Mouse (Mus musculus) left cerebral cortex, adult 2 months (tissue): Measurements from ENCODE around the gene Crybb1. TPM values are rescaled to one million over a fixed set of nuclear protein-coding genes. Genes with fewer than 3 reads are reported as not detected.
A peak's percentile ranks its signal among the peaks of the same experiment; 100 is the strongest.

ENCODE experiments used
- DNase-seq, 2 experiments: peaks; one replicate each; pipeline ENCODE4 v3.0.0; 2021 to 2022; ENCODE audit warnings: low spot score in 2 of 2, mixed read lengths in 1 of 2; ENCODE audit errors: extremely low spot score in 1 of 2
- H3K27ac ChIP-seq: fragments of 200-600 bp; 2 replicates; pipeline ENCODE4 v1.8.1; 2022
- H3K4me3 ChIP-seq: fragments of 200-600 bp; 2 replicates; pipeline ENCODE4 v1.8.1; 2022
- CTCF ChIP-seq: fragments of 200-600 bp; IDR thresholded peaks from 2 replicates; pipeline ENCODE4 v1.8.1; 2022; ENCODE audit warnings: antibody characterized with exemption, mild to moderate bottlenecking, moderate library complexity
- intact Hi-C: fragments of 180-260 bp; cut with DNase I; formaldehyde crosslinking; loops from one replicate; pipeline ENCODE4 v1.15.1; 2025
- total RNA-seq, 2 experiments: library from RNA; stranded (reverse); gene quantifications; 2 replicates each; pipeline ENCODE4 v1.2.3; 2021

The Crybb1 gene
- total RNA-seq, 2 experiments from 2014 or later: 6.9 to 7.4 TPM

DNA sequence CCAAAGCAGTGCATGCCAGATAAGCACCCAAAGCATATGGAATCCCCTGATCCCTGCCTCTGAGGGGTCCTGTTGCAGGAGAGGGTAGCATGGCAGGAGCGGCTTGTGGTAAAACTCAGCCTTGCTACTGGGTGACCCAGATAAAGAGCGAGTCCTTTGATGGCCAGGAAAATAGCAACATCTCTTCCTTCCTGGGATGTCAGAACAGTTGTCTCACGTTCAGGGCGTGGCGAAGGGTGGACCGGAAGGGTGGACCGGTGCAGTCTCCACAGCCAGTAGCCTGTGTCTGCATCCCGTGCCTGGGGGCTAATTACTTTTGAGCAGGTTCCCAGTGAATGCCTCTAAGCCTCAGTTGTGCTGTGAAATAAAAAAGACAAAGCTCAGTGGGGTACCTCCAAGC, 2.4 kb upstream of the Crybb1 start:
- DNase-seq: no peak
- intact Hi-C loops: no loop called here
- no peak for TF ChIP-seq CTCF
- Histone ChIP-seq H3K27ac (no peak overlapping the region), H3K4me3 (no peak overlapping the region)

GRCm38 (mm10) chr5:112254282-112254806, 1.3 kb upstream of the Crybb1 start:
- intact Hi-C loops: no loop called here
- no peak overlapping the region for H3K4me3 ChIP-seq
- peak; percentile 46 to 60 for DNase-seq
- TF ChIP-seq CTCF: no peak
- peak overlapping the region; percentile 78 for H3K27ac ChIP-seq

DNA sequence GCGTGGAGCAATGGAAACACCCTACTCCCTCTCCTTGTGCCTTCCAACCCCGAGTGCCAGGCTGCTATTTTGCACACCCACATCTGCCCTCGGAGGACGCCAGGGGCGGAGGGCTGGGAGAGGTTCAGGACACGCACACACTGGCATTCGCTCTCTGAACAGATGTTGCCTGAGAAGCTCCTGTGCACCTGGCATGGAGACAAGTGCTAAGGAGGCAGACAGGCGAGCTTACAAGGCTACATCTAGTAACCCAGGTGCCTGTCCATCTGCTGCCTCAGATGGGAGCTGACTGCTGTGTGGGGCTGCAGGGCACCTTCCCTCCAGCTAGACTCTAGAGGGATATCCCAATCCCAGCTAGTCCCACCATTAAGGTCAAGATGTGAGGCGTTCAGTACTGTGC, 842 bp downstream of the Crybb1 start:
- Histone ChIP-seq H3K4me3 (no peak overlapping the region), H3K27ac (peak overlapping the region; percentile 76)
- no peak for DNase-seq
- no peak for TF ChIP-seq CTCF
- intact Hi-C loops: no loop called here

DNA sequence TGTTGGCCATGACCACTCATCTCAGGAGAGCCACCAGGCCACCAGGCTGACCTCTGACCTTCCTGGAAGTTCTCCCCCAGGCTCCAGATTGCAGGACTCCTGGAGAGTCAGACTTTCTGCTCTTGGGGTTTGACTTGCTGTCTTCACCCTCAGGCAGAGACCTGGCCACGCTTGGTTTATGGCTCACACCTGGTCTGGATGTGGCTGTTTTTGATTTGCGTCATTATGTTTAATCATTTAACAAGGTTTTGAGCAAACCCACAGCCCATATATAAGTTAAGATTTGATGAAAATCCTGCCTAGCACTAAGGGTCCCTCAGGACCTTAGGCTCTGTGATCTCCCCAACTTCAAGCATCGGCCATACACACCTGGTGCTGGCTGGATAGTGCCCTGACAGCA, 2.3 kb downstream of the Crybb1 start:
- Histone ChIP-seq H3K4me3 (no peak overlapping the region), H3K27ac (no peak overlapping the region)
- DNase-seq: no peak
- TF ChIP-seq CTCF: no peak
- intact Hi-C loops: no loop called here

DNA sequence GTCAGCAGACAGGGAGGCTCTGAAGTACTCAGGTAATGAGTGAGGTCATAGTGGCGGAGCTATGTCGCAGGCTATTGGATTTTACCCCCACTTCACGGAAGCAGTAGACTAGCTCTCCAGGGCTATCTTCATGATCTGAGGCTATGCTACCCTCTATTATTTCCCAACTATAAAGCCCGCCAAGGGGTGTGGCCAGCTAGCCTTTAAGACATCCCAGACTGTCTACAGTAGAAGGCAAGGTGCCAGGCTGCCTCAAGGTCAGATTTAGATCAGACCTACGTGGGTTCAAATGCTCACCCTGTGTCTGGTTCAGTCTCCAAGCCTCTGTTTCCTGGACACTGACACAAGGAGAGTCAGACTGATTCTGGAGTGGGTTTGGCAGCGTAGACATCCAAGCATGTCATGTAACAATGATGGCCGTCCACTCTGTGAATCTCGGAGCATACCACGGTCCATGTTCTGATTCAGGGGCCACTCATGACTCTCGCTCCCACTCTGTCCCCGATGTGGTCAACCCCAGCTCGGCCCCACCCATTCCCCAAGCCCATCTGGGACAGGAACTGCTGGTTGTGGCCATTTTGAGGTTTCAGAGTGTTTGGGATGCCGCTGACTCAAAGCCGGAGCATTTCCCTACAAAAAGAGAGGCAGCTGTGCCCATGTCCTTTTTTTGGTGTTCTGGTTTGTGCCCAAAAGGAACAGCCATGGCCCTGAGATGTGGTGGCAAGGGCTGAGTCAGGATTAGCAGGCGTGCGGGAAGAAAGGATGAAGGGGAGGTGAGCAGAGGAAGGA, 4.4 kb downstream of the Crybb1 start:
- intact Hi-C loops: no loop called here
- TF ChIP-seq CTCF: no peak
- no peak for DNase-seq
- Histone ChIP-seq H3K27ac (no peak overlapping the region), H3K4me3 (no peak overlapping the region)

GRCm38 (mm10) chr5:112260818-112261217, 5.2 kb downstream of the Crybb1 start:
- no peak for TF ChIP-seq CTCF
- Histone ChIP-seq H3K4me3 (no peak overlapping the region), H3K27ac (no peak overlapping the region)
- no peak for DNase-seq
- intact Hi-C loops: no loop called here

DNA sequence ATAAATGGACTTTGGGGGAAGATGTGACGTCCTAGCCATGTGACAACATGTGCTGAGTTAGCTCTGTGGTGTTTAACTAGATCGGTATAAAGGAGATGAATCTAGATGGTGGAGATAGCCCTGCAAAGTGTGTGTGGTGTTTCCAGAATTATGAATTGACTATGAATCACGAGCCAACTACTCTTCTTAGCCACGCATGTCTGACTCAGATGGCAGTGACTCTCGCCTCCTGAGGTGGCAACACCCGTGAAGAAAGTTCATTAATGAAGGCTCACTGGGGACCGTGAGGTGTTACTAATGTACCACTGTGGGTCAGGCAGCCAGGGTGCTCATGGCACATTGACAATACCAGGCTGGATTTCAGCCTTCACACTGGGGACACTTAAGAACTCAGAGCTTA, 8.5 kb downstream of the Crybb1 start:
- intact Hi-C loops: no loop called here
- no peak for DNase-seq
- Histone ChIP-seq H3K4me3 (no peak overlapping the region), H3K27ac (no peak overlapping the region)
- no peak for TF ChIP-seq CTCF

GRCm38 (mm10) chr5:112265110-112265509, 9.5 kb downstream of the Crybb1 start:
- H3K27ac ChIP-seq: no peak overlapping the region
- intact Hi-C loops: no loop called here
- DNase-seq: no peak
- no peak for TF ChIP-seq CTCF
- no peak overlapping the region for H3K4me3 ChIP-seq

DNA sequence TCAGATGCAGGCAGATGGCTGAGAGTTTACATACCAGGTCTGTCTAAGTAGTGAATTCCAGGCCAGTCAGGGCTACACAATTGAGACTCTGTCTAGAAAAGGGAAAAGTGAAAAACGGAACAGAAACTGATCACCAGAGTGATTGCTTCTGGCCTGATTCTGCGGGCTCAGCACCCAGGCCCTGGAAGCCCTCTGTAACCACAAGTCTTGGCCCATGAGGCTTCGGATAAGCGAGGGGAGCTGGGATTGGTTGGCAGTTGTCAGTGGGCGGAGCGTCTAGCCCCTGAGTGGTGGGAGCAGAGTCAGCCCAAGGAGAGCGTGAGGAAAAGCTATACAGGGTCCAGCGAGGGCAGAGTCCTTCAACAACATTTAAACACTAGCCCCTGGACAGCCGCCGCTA, 9.9 kb downstream of the Crybb1 start:
- Histone ChIP-seq H3K27ac (no peak overlapping the region), H3K4me3 (no peak overlapping the region)
- no peak for TF ChIP-seq CTCF
- no peak for DNase-seq
- intact Hi-C loops: no loop called here

- no peak for DNase-seq
- no peak for TF ChIP-seq CTCF
- intact Hi-C loops: no loop called here
- Histone ChIP-seq H3K4me3 (no peak overlapping the region), H3K27ac (no peak overlapping the region)
Measured at GRCm38 (mm10) chr5:112266011-112266777, 10.6 kb downstream of the Crybb1 start.

DNA sequence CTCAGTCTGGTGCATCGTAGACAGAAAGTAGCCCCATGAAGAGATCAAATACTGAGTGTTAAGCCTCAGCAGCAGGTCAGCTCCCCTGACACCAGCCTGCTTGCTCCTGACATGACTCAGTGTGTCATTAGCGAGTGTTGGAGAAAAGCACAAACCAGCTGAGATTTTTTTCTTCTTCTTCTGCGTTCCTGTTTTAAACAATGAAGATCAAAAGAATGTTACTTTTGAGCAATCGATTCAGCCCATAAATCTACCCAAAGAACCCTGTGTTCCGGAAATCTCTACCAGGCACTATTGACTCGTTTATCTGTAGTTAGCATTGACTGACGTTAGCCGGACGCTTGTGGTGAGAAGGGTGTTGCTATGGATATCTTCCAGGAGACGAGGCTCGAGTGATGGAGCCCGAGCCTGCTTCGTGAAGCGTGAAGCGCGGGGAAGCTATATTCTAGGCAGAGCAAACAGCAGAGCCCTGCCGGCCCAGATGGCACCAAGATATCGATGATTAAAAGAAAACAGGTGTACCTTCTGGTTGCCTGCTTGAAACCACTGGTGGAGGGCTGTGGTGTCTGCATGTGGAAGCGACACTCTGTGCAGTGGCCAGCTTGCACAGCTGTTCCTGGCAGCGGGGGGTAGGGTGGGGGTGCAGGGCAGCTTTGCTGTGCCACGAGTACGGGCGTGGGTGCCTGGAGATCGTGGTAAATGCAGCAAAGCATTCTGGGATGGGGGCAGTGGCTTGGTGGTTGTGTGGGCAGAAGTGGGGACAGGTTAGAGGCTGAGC, 15.3 kb downstream of the Crybb1 start:
- intact Hi-C loops: no loop called here
- DNase-seq: peak; percentile 50 to 52
- Histone ChIP-seq H3K4me3 (0 out of 2 replicates have a peak overlapping the region, but pooled peaks have one; percentile 9), H3K27ac (peak overlapping the region; percentile 11)
- no peak for TF ChIP-seq CTCF

DNA sequence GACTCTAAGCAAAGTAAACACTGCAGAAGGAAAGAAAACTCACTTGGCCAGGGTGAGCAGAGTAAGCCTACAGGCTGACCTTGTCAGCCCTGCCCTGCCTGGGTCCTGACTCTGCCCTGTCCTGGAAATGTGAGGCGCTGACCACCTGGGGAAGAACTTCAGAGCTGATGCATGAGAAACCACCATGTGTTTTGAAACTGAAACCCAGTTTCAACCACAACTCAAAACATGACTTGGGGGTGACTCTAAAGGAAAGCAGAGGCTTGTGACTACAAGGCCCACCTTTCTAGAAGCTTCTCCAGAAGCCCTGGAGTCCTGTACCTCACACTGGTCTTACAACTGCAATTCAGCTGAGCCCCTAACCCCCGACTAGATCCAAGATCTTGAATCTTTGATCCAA, 17.3 kb downstream of the Crybb1 start:
- TF ChIP-seq CTCF: no peak
- Histone ChIP-seq H3K27ac (no peak overlapping the region), H3K4me3 (no peak overlapping the region)
- no peak for DNase-seq
- intact Hi-C loops: no loop called here
